17 mouse cellular contexts compared by ENCODE assay signal in genomic region chr4:150787113-150787512, GRCm38 (mm10).
DNase-seq lines count a peak whose midpoint lies in the region; ATAC-seq and TF ChIP-seq lines count a peak whose summit lies in the region.
"Had no signal": no experiment of that assay in that cellular context is flagged by ENCODE, and none has a peak within 500 bp of the region (broad histone marks: within the 10 kb centered on the region; RNA-seq: fewer than 3 reads in every experiment).

No protein-coding gene starts in this region.

- TF ChIP-seq CTCF in heart, adult 2 months (IDR thresholded peaks at IDR 0.05), result no peak

- TF ChIP-seq EP300 in heart, adult 2 months (IDR thresholded peaks at IDR 0.05; ENCODE audit: insufficient read depth, low read depth, low read length), result no peak

- no peak for TF ChIP-seq POLR2A in heart, adult 2 months (IDR thresholded peaks at IDR 0.05; ENCODE audit: insufficient read depth, low read depth, low read length)

- no peak overlapping the region for H3K4me3 ChIP-seq in heart, adult 2 months
- H3K4me3 ChIP-seq in liver, embryonic 11.5 days (ENCODE audit: low read depth, low read length), result no peak overlapping the region
- no peak overlapping the region for H3K4me3 ChIP-seq in liver, embryonic 13.5 days (replicated peaks)
- H3K4me3 ChIP-seq: forebrain, embryonic 13.5 days; intestine, embryonic 15.5 days; left cerebral cortex, adult 2 months; midbrain, embryonic 15.5 days had no signal

- H3K9ac ChIP-seq in heart, adult 2 months (ENCODE audit: low read depth, low read length), result no peak overlapping the region
- H3K9ac ChIP-seq in liver, embryonic 11.5 days (ENCODE audit: low read depth, low read length), result no peak overlapping the region
- H3K9ac ChIP-seq in liver, embryonic 13.5 days, result no peak overlapping the region
- H3K9ac ChIP-seq: forebrain, embryonic 13.5 days; intestine, embryonic 15.5 days; midbrain, embryonic 15.5 days had no signal

- 73% methylated on average over 6 of the region's 6 CpGs for WGBS in heart, adult 2 months
- 66% methylated on average over 6 of the region's 6 CpGs for WGBS in liver, embryonic 11.5 days
- WGBS in liver, embryonic 13.5 days (ENCODE audit: insufficient replicate concordance), result 51% methylated on average over 6 of the region's 6 CpGs

- no peaks in the 10 kb centered on the region for H3K79me2 ChIP-seq in heart, adult 2 months (replicated peaks; ENCODE audit: control insufficient read depth, insufficient read depth, low read length)

- H3K27ac ChIP-seq in heart, adult 2 months, result peak overlapping the region; percentile 23
- no peak overlapping the region for H3K27ac ChIP-seq in liver, embryonic 11.5 days (ENCODE audit: low read depth, low read length)
- peak overlapping the region; percentile 60 for H3K27ac ChIP-seq in liver, embryonic 13.5 days
- H3K27ac ChIP-seq: forebrain, embryonic 13.5 days; intestine, embryonic 15.5 days; left cerebral cortex, adult 2 months; midbrain, embryonic 15.5 days had no signal

- no peak for ATAC-seq in liver, embryonic 11.5 days (replicated peaks; ENCODE audit: low FRiP score)
- ATAC-seq in liver, embryonic 13.5 days (ENCODE audit: low read depth), result peak; percentile 60
- ATAC-seq: forebrain, embryonic 13.5 days; intestine, embryonic 15.5 days; midbrain, embryonic 15.5 days had no signal

- intact Hi-C loops in heart, adult 2 months (cut with DNase I), result loop anchor here (5.0 kb wide), 1 partner anchor 65 kb away; the partner anchor contains the start of gene Errfi1
- intact Hi-C loops in gastrocnemius, postnatal 36 days (cut with DNase I), result no loop called here

- H3K36me3 ChIP-seq in heart, adult 2 months (ENCODE audit: control insufficient read depth, insufficient read depth, low read length), result no peaks in the 10 kb centered on the region
- no peaks in the 10 kb centered on the region for H3K36me3 ChIP-seq in liver, embryonic 11.5 days (ENCODE audit: control insufficient read depth, insufficient read depth, low read length)
- H3K36me3 ChIP-seq in liver, embryonic 13.5 days, result no peaks in the 10 kb centered on the region
- H3K36me3 ChIP-seq: intestine, embryonic 15.5 days; midbrain, embryonic 15.5 days had no signal

- H3K27me3 ChIP-seq in heart, adult 2 months (ENCODE audit: control insufficient read depth, insufficient read depth, low read length), result no peaks in the 10 kb centered on the region
- no peaks in the 10 kb centered on the region for H3K27me3 ChIP-seq in liver, embryonic 11.5 days (replicated peaks; ENCODE audit: control insufficient read depth, insufficient read depth, low read length)
- H3K27me3 ChIP-seq in liver, embryonic 13.5 days, result no peaks in the 10 kb centered on the region
- H3K27me3 ChIP-seq: forebrain, embryonic 13.5 days; intestine, embryonic 15.5 days; midbrain, embryonic 15.5 days had no signal

- no peak for DNase-seq in heart, adult 2 months
- DNase-seq in heart, adult 9 months (ENCODE audit: low spot score in 2 of 2), result no peak
- DNase-seq in liver (peak; percentile 41), NIH3T3 (ENCODE audit: low read depth) (peak; percentile 23)
- DNase-seq in liver, embryonic 11.5 days (ENCODE audit: low spot score), result no peak
- DNase-seq in liver, embryonic 13.5 days, result no peak
- no peak for DNase-seq in adrenal gland, adult (ENCODE audit: inconsistent age in 2 of 2, low spot score in 1 of 2)
- no peak for DNase-seq in gastrocnemius, postnatal 36 days
- DNase-seq: B cell, adult 2 months; kidney, postnatal 25 days; right cerebral cortex, adult 18-20 months; spleen, adult 18-20 months; thymus, postnatal 14 days had no signal

- H3K9me3 ChIP-seq in liver, embryonic 11.5 days (ENCODE audit: control insufficient read depth, low read length), result no peaks in the 10 kb centered on the region
- no peaks in the 10 kb centered on the region for H3K9me3 ChIP-seq in liver, embryonic 13.5 days (replicated peaks)
- H3K9me3 ChIP-seq: forebrain, embryonic 13.5 days; intestine, embryonic 15.5 days; midbrain, embryonic 15.5 days had no signal

- no peak overlapping the region for H3K4me2 ChIP-seq in liver, embryonic 11.5 days
- no peak overlapping the region for H3K4me2 ChIP-seq in liver, embryonic 13.5 days
- H3K4me2 ChIP-seq: forebrain, embryonic 13.5 days; intestine, embryonic 15.5 days; midbrain, embryonic 15.5 days had no signal

- peaks cover 7% of the 10 kb centered on the region for H3K4me1 ChIP-seq in heart, adult 2 months (ENCODE audit: control insufficient read depth, insufficient read depth, low read length)
- H3K4me1 ChIP-seq in liver, embryonic 11.5 days (replicated peaks; ENCODE audit: control insufficient read depth, insufficient read depth, low read length), result 0 out of 2 replicates have a peak, but pooled peaks cover 3% of the 10 kb centered on the region
- peaks cover 15% of the 10 kb centered on the region for H3K4me1 ChIP-seq in liver, embryonic 13.5 days (replicated peaks)
- H3K4me1 ChIP-seq: forebrain, embryonic 13.5 days; midbrain, embryonic 15.5 days had no signal

Comparison
In these comparisons a context has a peak if more than half of its experiments do, and no peak if none do; other contexts are left out.
1. DNase-seq: peak in liver (single experiment) and NIH3T3 (single experiment); none in heart, adult 2 months (0 of 2), heart, adult 9 months (0 of 2), liver, embryonic 11.5 days (single experiment), liver, embryonic 13.5 days (single experiment), adrenal gland, adult (0 of 2) and gastrocnemius, postnatal 36 days (0 of 2).